Mouse (Mus musculus) lung, adult 2 months (tissue): ENCODE measurements around the gene Il31ra. TPM values are rescaled to one million over a fixed set of nuclear protein-coding genes. Genes with fewer than 3 reads are reported as not detected.

Experiments
- DNase-seq: peaks from one replicate; pipeline ENCODE4 v3.0.0; 2022
- H3K4me1 ChIP-seq: fragments of 200-500 bp; 2 replicates; pipeline ENCODE4 v1.6.1; 2011; ENCODE audit warnings: low read length; ENCODE audit not compliant: control insufficient read depth, insufficient read depth
- H3K4me3 ChIP-seq: fragments of 200-500 bp; replicated peaks from 2 replicates; pipeline ENCODE3; 2011; ENCODE audit warnings: low read depth, mild to moderate bottlenecking, control low read depth, low read length; ENCODE audit errors: extremely low read depth
- CTCF ChIP-seq: fragments of 200-500 bp; IDR thresholded peaks from 2 replicates; pipeline ENCODE4 v1.5.1; 2011; ENCODE audit warnings: mild to moderate bottlenecking, low read length, control low read depth; ENCODE audit not compliant: insufficient read depth
- POLR2A ChIP-seq: fragments of 200-500 bp; IDR thresholded peaks from 2 replicates; pipeline ENCODE4 v1.6.1; 2011; ENCODE audit warnings: low read depth, mild to moderate bottlenecking, control low read depth, low read length, borderline replicate concordance; ENCODE audit errors: extremely low read depth
- WGBS: fragments of 180-500 bp; shearing (Covaris S2); methylation state at CpG from one replicate; pipeline ENCODE4 v1.1.7; 2018; 5-methylcytosine and 5-hydroxymethylcytosine counted together
- polyA plus RNA-seq: library from polyadenylated mRNA; depleted of rRNA; stranded (reverse); fragments of >200 nt; gene quantifications from 2 replicates; pipeline ENCODE4 v1.2.3, GENCODE M21; 2012

The Il31ra gene
- polyA plus RNA-seq, 1 experiment: 0.14 TPM

- no peak overlapping the region for H3K4me3 ChIP-seq
- TF ChIP-seq CTCF (no peak), POLR2A (no peak)
- DNase-seq: no peak
- no peaks in the 10 kb centered on the region for H3K4me1 ChIP-seq
- WGBS: 55% methylated on average over 1 of the region's 1 CpGs
Measured at GRCm38 (mm10) chr13:112492285-112492678, 101.9 kb downstream of the Il31ra start.

GRCm38 (mm10) chr13:112491636-112492284 is 102.4 kb downstream of the Il31ra start:
- WGBS: 79% methylated on average over 14 of the region's 14 CpGs
- TF ChIP-seq CTCF (no peak), POLR2A (no peak)
- no peak for DNase-seq
- no peaks in the 10 kb centered on the region for H3K4me1 ChIP-seq
- no peak overlapping the region for H3K4me3 ChIP-seq

- no peak for TF ChIP-seq CTCF
- TF ChIP-seq POLR2A: no peak
- DNase-seq: no peak
- 71% methylated on average over 3 of the region's 3 CpGs for WGBS
Measured at GRCm38 (mm10) chr13:112490036-112490435, 104.1 kb downstream of the Il31ra start.

GRCm38 (mm10) chr13:112486676-112487075 is 107.5 kb downstream of the Il31ra start:
- TF ChIP-seq POLR2A (no peak), CTCF (no peak)
- H3K4me3 ChIP-seq: no peak overlapping the region
- DNase-seq: no peak
- no peaks in the 10 kb centered on the region for H3K4me1 ChIP-seq
- WGBS: 93% methylated on average over 5 of the region's 5 CpGs

More at GRCm38 (mm10) chr13:112490036-112490435, 104.1 kb downstream of the Il31ra start:
- no peaks in the 10 kb centered on the region for H3K4me1 ChIP-seq
- no peak overlapping the region for H3K4me3 ChIP-seq

GRCm38 (mm10) chr13:112486236-112486635 is 107.9 kb downstream of the Il31ra start:
- 94% methylated on average over 5 of the region's 5 CpGs for WGBS

GRCm38 (mm10) chr13:112483015-112483414 is 111.1 kb downstream of the Il31ra start:
- WGBS: 78% methylated on average over 7 of the region's 7 CpGs
- H3K4me3 ChIP-seq: no peak overlapping the region
- TF ChIP-seq POLR2A (no peak), CTCF (no peak)
- H3K4me1 ChIP-seq: no peaks in the 10 kb centered on the region
- no peak for DNase-seq

More at GRCm38 (mm10) chr13:112486236-112486635, 107.9 kb downstream of the Il31ra start:
- H3K4me1 ChIP-seq: no peaks in the 10 kb centered on the region
- no peak for DNase-seq
- TF ChIP-seq POLR2A (no peak), CTCF (no peak)
- no peak overlapping the region for H3K4me3 ChIP-seq

GRCm38 (mm10) chr13:112482525-112482924 is 111.6 kb downstream of the Il31ra start:
- Histone ChIP-seq H3K4me1 (no peaks in the 10 kb centered on the region), H3K4me3 (no peak overlapping the region)
- TF ChIP-seq CTCF (no peak), POLR2A (no peak)
- 96% methylated on average over 5 of the region's 5 CpGs for WGBS
- DNase-seq: no peak

- no peak for DNase-seq
- Histone ChIP-seq H3K4me1 (no peaks in the 10 kb centered on the region), H3K4me3 (no peak overlapping the region)
- WGBS: 84% methylated on average over 15 of the region's 15 CpGs
- TF ChIP-seq POLR2A (no peak), CTCF (no peak)
Measured at GRCm38 (mm10) chr13:112479926-112480325, 114.2 kb downstream of the Il31ra start.

- DNase-seq: no peak
- no peak for TF ChIP-seq CTCF
- TF ChIP-seq POLR2A: no peak
- no peaks in the 10 kb centered on the region for H3K4me1 ChIP-seq
- no peak overlapping the region for H3K4me3 ChIP-seq
- WGBS: 57% methylated on average over 7 of the region's 7 CpGs
Measured at GRCm38 (mm10) chr13:112479032-112479431, 115.1 kb downstream of the Il31ra start.

- WGBS: 55% methylated on average over 21 of the region's 21 CpGs
Measured at GRCm38 (mm10) chr13:112473757-112474755, 120.1 kb downstream of the Il31ra start.

More at GRCm38 (mm10) chr13:112473757-112474755, 120.1 kb downstream of the Il31ra start:
- no peak for DNase-seq
- H3K4me3 ChIP-seq: no peak overlapping the region
- peaks cover 12% of the 10 kb centered on the region for H3K4me1 ChIP-seq
- TF ChIP-seq CTCF: no peak
- no peak for TF ChIP-seq POLR2A
